Mouse (Mus musculus) megakaryocyte, embryonic 14.5 days (primary cell): ENCODE results near the gene Sec24c. TPM values are rescaled to one million over a fixed set of nuclear protein-coding genes. Genes with fewer than 3 reads are reported as not detected.

Experiments
- H3K27me3 ChIP-seq: replicated peaks from 2 replicates; pipeline ENCODE3; 2012; ENCODE audit warnings: inconsistent platforms
- H3K36me3 ChIP-seq: replicated peaks from 2 replicates; pipeline ENCODE3; 2012; ENCODE audit warnings: low read length, inconsistent platforms, mixed read lengths
- H3K4me1 ChIP-seq: 2 replicates; pipeline ENCODE4 v1.6.1; 2012; ENCODE audit warnings: inconsistent platforms
- H3K4me3 ChIP-seq: replicated peaks from 2 replicates; pipeline ENCODE3; 2012; ENCODE audit warnings: moderate library complexity, mild to moderate bottlenecking, inconsistent platforms
- H3K9me3 ChIP-seq: 2 replicates; pipeline ENCODE4 v1.6.1; 2012; ENCODE audit warnings: inconsistent platforms
- FLI1 ChIP-seq: IDR thresholded peaks from 2 replicates; pipeline ENCODE4 v1.6.1; 2012; ENCODE audit warnings: low read length, inconsistent platforms, mixed read lengths
- GATA1 ChIP-seq: IDR thresholded peaks from 3 replicates; pipeline ENCODE4 v1.6.1; 2012; ENCODE audit warnings: mixed read lengths, low read length, inconsistent platforms, borderline replicate concordance
- polyA plus RNA-seq: library from polyadenylated mRNA; stranded (reverse); fragments of >175 nt; gene quantifications from 2 replicates; pipeline ENCODE4 v1.2.3, GENCODE M21; 2012; ENCODE audit warnings: low replicate concordance; ENCODE audit not compliant: insufficient read depth

The Sec24c gene
- polyA plus RNA-seq, 1 experiment: 52.5 TPM

DNA sequence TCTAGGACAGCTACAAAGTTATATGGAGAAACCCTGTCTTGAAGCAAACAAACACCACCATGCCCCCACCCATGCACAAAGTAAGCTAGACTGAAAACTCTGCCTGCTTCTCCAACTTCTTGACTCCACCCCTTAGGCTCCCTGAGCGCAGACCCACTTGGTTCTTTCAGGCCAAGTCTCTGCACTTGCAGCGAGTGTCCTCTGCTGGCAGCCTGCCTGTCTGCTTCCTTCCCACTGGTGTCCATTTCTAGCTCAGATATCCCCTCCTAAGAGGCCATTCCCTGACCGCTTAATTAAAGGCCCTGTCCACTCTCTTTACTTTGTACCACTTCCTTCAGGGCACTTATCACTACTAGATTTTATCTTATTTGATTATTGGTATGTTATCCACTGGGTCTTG, 69.5 kb downstream of the Sec24c start:
- Histone ChIP-seq H3K36me3 (peaks cover 95% of the 10 kb centered on the region), H3K4me1 (peaks cover 17% of the 10 kb centered on the region), H3K27me3 (no peaks in the 10 kb centered on the region), H3K9me3 (no peaks in the 10 kb centered on the region), H3K4me3 (no peak overlapping the region)
- TF ChIP-seq FLI1 (no peak), GATA1 (no peak)

Other genes with a start within 250 kb of the Sec24c start
- not detected in 2 replicates for gene Cfap70, start 222.1 kb upstream of the Sec24c start, polyA plus RNA-seq
- gene Anxa7, start 194.2 kb upstream of the Sec24c start, polyA plus RNA-seq: 37.0 and 167 TPM in 2 replicates
- not detected in 2 replicates for gene Mss51, start 177.4 kb upstream of the Sec24c start, polyA plus RNA-seq
- gene Ppp3cb, start 127.7 kb upstream of the Sec24c start, polyA plus RNA-seq: 1.00 and 1.6 TPM in 2 replicates
- 1.5 TPM in 1 of 2 replicates, not detected in the other for gene Usp54, start 33.2 kb upstream of the Sec24c start, polyA plus RNA-seq
- not detected in 2 replicates for gene Myoz1, start 17.8 kb upstream of the Sec24c start, polyA plus RNA-seq
- 0.23 and 0.74 TPM in 2 replicates for gene Synpo2l, start 6.0 kb upstream of the Sec24c start, polyA plus RNA-seq
- gene Fut11, start 20.7 kb downstream of the Sec24c start, polyA plus RNA-seq: 8.5 and 13.9 TPM in 2 replicates
- gene Chchd1, start 28.7 kb downstream of the Sec24c start, polyA plus RNA-seq: 4.5 and 7.2 TPM in 2 replicates
- 73.4 and 150 TPM in 2 replicates for gene Zswim8, start 33.2 kb downstream of the Sec24c start, polyA plus RNA-seq
- gene Ndst2, start 60.3 kb downstream of the Sec24c start, polyA plus RNA-seq: 4.0 and 4.1 TPM in 2 replicates
- gene Camk2g, start 119.8 kb downstream of the Sec24c start, polyA plus RNA-seq: 11.9 and 12.1 TPM in 2 replicates
- 0.35 TPM in 1 of 2 replicates, not detected in the other for gene Plau, start 162.4 kb downstream of the Sec24c start, polyA plus RNA-seq